Mouse (Mus musculus): ENCODE results near the gene Gng12. TPM values are rescaled to one million over a fixed set of nuclear protein-coding genes. Genes with fewer than 3 reads are reported as not detected.
"Not testable (repeated sequence)": the region's sequence is repeated elsewhere in the genome, so short reads cannot be mapped to it uniquely, and the experiment has no call there.

Gene Gng12
- polyA plus RNA-seq, 1 experiment from 2014 or later = 57.8 TPM

DNA sequence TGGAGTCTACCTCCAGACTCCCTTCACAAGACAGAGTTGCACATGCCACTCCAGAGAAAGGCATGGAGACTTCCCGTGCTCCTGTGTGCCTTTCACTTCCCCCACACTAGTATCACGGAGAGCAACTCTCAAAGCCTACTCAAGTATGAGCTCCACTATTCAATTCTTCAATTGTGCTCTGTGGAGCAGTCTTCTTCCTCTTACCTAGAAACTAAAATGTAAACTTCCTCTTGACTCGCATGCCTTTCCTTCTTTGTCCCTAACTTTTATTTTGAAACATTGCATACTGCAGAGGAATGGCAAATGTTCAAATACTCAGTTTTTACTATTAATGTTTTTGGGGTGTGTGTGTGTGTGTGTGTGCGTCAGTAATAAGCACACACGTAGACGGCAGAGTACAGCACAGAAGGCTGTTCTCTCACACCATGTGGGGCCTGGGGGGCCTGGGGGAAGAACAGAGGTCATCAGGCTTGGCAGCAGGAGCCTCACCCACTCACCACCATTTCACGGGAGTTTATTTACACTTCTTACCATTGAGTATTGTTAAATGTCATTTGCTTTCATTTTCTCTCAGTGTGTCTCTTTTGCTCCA is 120.4 kb downstream of the Gng12 start:
- no peak overlapping the region for H3K27ac ChIP-seq
- 63% methylated on average over 7 of the region's 7 CpGs for WGBS
- H3K4me2 ChIP-seq = no peak overlapping the region
- peaks cover 5% of the 10 kb centered on the region for H3K36me3 ChIP-seq
- no peaks in the 10 kb centered on the region for H3K9me3 ChIP-seq (replicated peaks)
- no peak overlapping the region for H3K4me3 ChIP-seq
- no peaks in the 10 kb centered on the region for H3K27me3 ChIP-seq
- no peak for ATAC-seq (replicated peaks; ENCODE audit: insufficient number of reproducible peaks, insufficient read depth, low FRiP score, low read depth)
- H3K4me1 ChIP-seq (replicated peaks) = peaks cover 8% of the 10 kb centered on the region
- no peak overlapping the region for H3K9ac ChIP-seq

- WGBS = 75% methylated on average over 4 of the region's 4 CpGs
Observed at GRCm38 (mm10) chr6:67018365-67018764, 122.2 kb downstream of the Gng12 start.

GRCm38 (mm10) chr6:67019001-67019400 is 122.8 kb downstream of the Gng12 start:
- H3K27ac ChIP-seq; H3K4me2 ChIP-seq; H3K9ac ChIP-seq; H3K4me3 ChIP-seq; H3K27me3 ChIP-seq; H3K4me1 ChIP-seq (replicated peaks); ATAC-seq (replicated peaks; ENCODE audit: insufficient number of reproducible peaks, insufficient read depth, low FRiP score, low read depth); H3K9me3 ChIP-seq (replicated peaks); H3K36me3 ChIP-seq: not testable (repeated sequence)
- WGBS = 84% methylated on average over 7 of the region's 7 CpGs

More at GRCm38 (mm10) chr6:67018365-67018764, 122.2 kb downstream of the Gng12 start:
- Histone ChIP-seq H3K27ac (no peak overlapping the region), H3K9ac (no peak overlapping the region), H3K4me3 (no peak overlapping the region), H3K4me1 (replicated peaks) (peaks cover 8% of the 10 kb centered on the region), H3K36me3 (peaks cover 5% of the 10 kb centered on the region), H3K9me3 (replicated peaks) (no peaks in the 10 kb centered on the region), H3K4me2 (no peak overlapping the region), H3K27me3 (no peaks in the 10 kb centered on the region)
- no peak for ATAC-seq (replicated peaks; ENCODE audit: insufficient number of reproducible peaks, insufficient read depth, low FRiP score, low read depth)

- no peak for ATAC-seq (replicated peaks; ENCODE audit: insufficient number of reproducible peaks, insufficient read depth, low FRiP score, low read depth)
- 83% methylated on average over 5 of the region's 5 CpGs for WGBS
- H3K36me3 ChIP-seq = peaks cover 5% of the 10 kb centered on the region
Observed at GRCm38 (mm10) chr6:67021308-67021707, 125.1 kb downstream of the Gng12 start.

DNA sequence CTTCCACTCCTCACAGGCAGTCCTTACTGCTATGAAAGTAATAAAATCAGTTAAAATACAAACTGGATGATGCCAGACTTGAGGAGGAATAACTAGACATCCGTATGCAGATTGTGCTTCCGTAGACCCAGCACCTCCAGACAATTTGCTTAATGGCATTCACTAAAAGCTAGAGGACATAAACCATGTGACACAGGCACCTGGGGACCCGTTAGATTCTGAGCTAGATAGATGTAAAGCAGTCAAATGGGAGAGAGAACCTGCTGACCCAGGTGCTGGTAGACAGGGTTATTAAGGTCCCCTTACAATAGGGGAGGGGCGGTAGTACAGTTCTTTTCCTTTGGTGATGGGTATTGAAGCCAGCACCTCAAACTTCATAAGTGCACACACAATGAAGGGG is 127.5 kb downstream of the Gng12 start:
- H3K9ac ChIP-seq = no peak overlapping the region
- no peak overlapping the region for H3K27ac ChIP-seq
- no peaks in the 10 kb centered on the region for H3K36me3 ChIP-seq
- H3K4me2 ChIP-seq = no peak overlapping the region
- ATAC-seq (replicated peaks; ENCODE audit: insufficient number of reproducible peaks, insufficient read depth, low FRiP score, low read depth) = no peak
- H3K4me1 ChIP-seq (replicated peaks) = no peaks in the 10 kb centered on the region
- WGBS = 81% methylated on average over 4 of the region's 4 CpGs
- no peak overlapping the region for H3K4me3 ChIP-seq
- H3K9me3 ChIP-seq (replicated peaks) = no peaks in the 10 kb centered on the region
- no peaks in the 10 kb centered on the region for H3K27me3 ChIP-seq

More at GRCm38 (mm10) chr6:67021308-67021707, 125.1 kb downstream of the Gng12 start:
- H3K4me1 ChIP-seq (replicated peaks) = peaks cover 1% of the 10 kb centered on the region
- no peak overlapping the region for H3K9ac ChIP-seq
- H3K4me2 ChIP-seq = no peak overlapping the region
- no peaks in the 10 kb centered on the region for H3K27me3 ChIP-seq
- no peak overlapping the region for H3K27ac ChIP-seq
- H3K9me3 ChIP-seq (replicated peaks) = no peaks in the 10 kb centered on the region
- no peak overlapping the region for H3K4me3 ChIP-seq

DNA sequence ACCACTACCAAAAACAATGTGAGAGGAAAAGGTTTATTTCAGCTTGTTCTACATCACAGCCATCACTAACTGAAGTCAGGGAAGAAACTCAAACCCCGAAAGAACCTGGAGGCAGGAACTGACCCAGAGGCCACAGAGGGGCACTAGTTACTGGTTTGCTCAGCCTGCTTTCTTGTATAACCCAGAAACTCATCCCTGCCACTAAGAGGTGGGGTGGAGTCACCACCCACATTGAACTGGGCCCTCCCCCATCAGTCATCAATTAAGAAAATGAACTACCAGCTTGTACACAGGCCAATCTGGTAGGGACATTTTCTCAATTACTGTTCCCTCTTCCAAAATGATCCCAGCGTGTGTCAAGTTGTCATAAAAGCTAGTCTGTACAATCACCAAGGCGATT is 130.5 kb downstream of the Gng12 start:
- no peak overlapping the region for H3K4me2 ChIP-seq
- ATAC-seq (replicated peaks; ENCODE audit: insufficient number of reproducible peaks, insufficient read depth, low FRiP score, low read depth) = no peak
- no peaks in the 10 kb centered on the region for H3K27me3 ChIP-seq
- H3K4me1 ChIP-seq (replicated peaks) = no peaks in the 10 kb centered on the region
- WGBS = 82% methylated on average over 3 of the region's 3 CpGs
- H3K9ac ChIP-seq = no peak overlapping the region
- H3K9me3 ChIP-seq (replicated peaks) = no peaks in the 10 kb centered on the region
- H3K36me3 ChIP-seq = no peaks in the 10 kb centered on the region
- H3K4me3 ChIP-seq = no peak overlapping the region
- no peak overlapping the region for H3K27ac ChIP-seq

DNA sequence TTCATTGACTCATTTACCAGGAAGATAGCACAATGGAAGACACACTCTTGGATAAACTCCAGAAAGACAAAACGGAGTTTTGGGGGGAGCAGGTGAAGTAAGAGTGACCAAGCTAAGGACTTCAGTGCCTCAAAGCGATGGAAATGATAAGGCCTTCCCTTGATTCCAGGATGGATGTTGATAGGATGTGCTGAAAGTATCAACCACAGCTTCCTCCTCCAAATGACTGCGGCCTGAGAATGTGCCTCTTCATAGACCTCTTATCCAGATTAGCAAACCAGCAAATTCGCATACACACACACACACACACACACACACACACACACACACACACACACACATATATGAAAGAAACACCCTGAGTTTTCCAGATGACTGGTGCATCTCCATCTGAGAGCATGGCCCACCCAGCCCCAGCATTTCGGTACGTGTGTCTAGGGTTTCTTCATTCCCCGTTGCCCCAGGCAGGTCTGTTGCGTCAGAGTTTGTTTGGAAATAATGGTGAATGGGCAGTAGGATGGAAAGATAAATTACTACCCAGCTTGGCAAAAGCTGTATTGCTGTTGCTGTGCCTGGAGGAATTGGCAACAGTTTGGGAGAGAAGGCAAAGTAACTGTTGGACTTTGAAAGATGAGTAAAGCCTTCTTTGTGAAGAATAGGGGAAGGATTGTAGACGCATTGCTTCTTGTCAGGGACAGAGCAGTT is 131.4 kb downstream of the Gng12 start:
- no peaks in the 10 kb centered on the region for H3K27me3 ChIP-seq
- no peak overlapping the region for H3K4me2 ChIP-seq
- H3K36me3 ChIP-seq = no peaks in the 10 kb centered on the region
- no peak for ATAC-seq (replicated peaks; ENCODE audit: insufficient number of reproducible peaks, insufficient read depth, low FRiP score, low read depth)
- WGBS = 69% methylated on average over 9 of the region's 9 CpGs
- H3K27ac ChIP-seq = no peak overlapping the region
- no peak overlapping the region for H3K4me3 ChIP-seq
- H3K9ac ChIP-seq = no peak overlapping the region
- H3K4me1 ChIP-seq (replicated peaks) = no peaks in the 10 kb centered on the region
- H3K9me3 ChIP-seq (replicated peaks) = no peaks in the 10 kb centered on the region

DNA sequence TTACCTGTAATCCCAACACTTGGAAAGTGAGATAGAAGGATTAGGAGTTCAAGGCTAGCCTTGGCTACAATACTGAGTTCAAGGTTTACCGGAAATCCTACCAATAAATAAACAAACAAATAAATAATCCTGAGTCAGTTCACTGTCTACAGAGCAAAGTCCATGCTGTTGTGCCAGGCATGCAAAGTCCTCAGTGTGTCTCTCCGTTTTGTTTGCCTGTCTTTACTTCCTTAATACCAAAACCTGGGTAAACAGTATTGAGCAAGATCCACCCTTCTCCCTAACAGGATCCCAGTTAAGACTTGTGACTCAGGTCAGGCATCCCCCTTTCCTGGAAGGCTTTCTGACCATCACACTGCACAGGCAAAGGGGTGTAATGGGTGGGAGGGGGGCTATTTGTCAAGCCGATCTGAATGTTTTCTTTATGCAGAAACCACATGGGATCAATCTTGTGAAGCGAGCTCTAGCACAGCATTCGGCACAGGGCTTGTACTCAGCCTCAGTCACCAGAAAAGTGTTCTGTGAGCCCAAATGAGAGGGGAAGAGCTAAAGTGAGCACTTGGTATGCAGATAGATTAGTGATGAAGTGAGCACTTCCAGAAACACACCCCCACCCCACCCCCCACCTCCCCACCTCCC is 133.2 kb downstream of the Gng12 start:
- H3K4me2 ChIP-seq = no peak overlapping the region
- no peaks in the 10 kb centered on the region for H3K36me3 ChIP-seq
- no peak overlapping the region for H3K27ac ChIP-seq
- no peaks in the 10 kb centered on the region for H3K27me3 ChIP-seq
- ATAC-seq (replicated peaks; ENCODE audit: insufficient number of reproducible peaks, insufficient read depth, low FRiP score, low read depth) = no peak
- H3K9ac ChIP-seq = no peak overlapping the region
- WGBS = 40% methylated on average over 5 of the region's 5 CpGs
- H3K4me3 ChIP-seq = no peak overlapping the region
- no peaks in the 10 kb centered on the region for H3K9me3 ChIP-seq (replicated peaks)
- H3K4me1 ChIP-seq (replicated peaks) = no peaks in the 10 kb centered on the region

DNA sequence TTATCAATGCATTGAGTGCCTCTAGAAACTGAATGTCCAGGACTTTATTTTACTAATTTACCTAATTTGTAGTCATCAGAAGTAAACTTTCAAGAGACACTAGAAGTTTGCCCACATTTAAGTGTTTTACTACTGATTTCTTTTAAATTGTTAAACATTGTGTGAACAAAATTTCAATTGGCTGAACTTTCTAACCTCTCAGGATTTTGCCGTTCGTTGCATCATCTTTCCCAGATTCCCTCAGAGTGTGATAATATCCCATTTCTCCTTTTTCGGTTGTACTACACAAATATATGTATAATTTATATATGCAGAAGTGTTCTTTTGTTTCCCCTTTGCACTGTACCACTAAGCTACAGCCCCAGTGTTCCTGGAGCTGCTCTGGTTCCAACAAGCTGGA is 133.8 kb downstream of the Gng12 start:
- WGBS = 35% methylated on average over 3 of the region's 3 CpGs
- ATAC-seq (replicated peaks; ENCODE audit: insufficient number of reproducible peaks, insufficient read depth, low FRiP score, low read depth) = no peak

DNA sequence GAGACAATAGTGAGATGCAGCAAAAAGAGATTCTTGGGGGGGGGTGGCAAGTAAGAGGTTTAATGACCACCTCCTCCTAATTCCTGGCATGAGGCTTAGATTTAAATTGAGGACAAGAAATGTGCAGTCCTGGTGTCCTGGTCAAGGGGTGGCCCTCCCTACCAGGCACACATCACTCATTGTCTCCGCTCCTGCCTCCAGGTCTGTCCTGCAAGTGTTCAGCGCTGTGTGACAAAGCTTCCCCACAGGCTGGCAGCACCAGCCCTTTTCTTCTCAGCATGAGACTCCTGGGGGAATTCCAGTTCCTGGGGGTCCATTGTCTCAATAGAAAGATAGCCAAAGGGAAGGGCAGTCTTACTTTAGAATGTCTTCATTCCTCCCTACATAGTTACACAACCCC is 134.2 kb downstream of the Gng12 start:
- ATAC-seq (replicated peaks; ENCODE audit: insufficient number of reproducible peaks, insufficient read depth, low FRiP score, low read depth) = no peak
- Histone ChIP-seq H3K9ac (no peak overlapping the region), H3K9me3 (replicated peaks) (no peaks in the 10 kb centered on the region), H3K27ac (no peak overlapping the region), H3K36me3 (no peaks in the 10 kb centered on the region), H3K27me3 (no peaks in the 10 kb centered on the region), H3K4me2 (no peak overlapping the region), H3K4me1 (replicated peaks) (peaks cover 2% of the 10 kb centered on the region; the same call in 1 of the 2 replicates), H3K4me3 (no peak overlapping the region)
- WGBS = 32% methylated on average over 2 of the region's 2 CpGs

More for the DNA sequence above, 133.8 kb downstream of the Gng12 start:
- Histone ChIP-seq H3K9ac (no peak overlapping the region), H3K4me3 (no peak overlapping the region), H3K4me2 (no peak overlapping the region), H3K27me3 (no peaks in the 10 kb centered on the region), H3K36me3 (no peaks in the 10 kb centered on the region), H3K9me3 (replicated peaks) (no peaks in the 10 kb centered on the region), H3K4me1 (replicated peaks) (no peaks in the 10 kb centered on the region), H3K27ac (no peak overlapping the region)

- Histone ChIP-seq H3K4me1 (replicated peaks) (peaks cover 7% of the 10 kb centered on the region), H3K9ac (no peak overlapping the region)
Observed at GRCm38 (mm10) chr6:67030846-67031245, 134.6 kb downstream of the Gng12 start.

More at GRCm38 (mm10) chr6:67030846-67031245, 134.6 kb downstream of the Gng12 start:
- no peaks in the 10 kb centered on the region for H3K36me3 ChIP-seq
- no peak overlapping the region for H3K4me2 ChIP-seq
- no peaks in the 10 kb centered on the region for H3K27me3 ChIP-seq
- H3K9me3 ChIP-seq (replicated peaks) = no peaks in the 10 kb centered on the region
- no peak overlapping the region for H3K4me3 ChIP-seq
- no peak overlapping the region for H3K27ac ChIP-seq
- no peak for ATAC-seq (replicated peaks; ENCODE audit: insufficient number of reproducible peaks, insufficient read depth, low FRiP score, low read depth)
- WGBS = 68% methylated on average over 5 of the region's 5 CpGs

Data from heart, embryonic 15.5 days (tissue).